Mouse (Mus musculus) C3H10T1/2 (cell line): ENCODE results near the gene Olfr120. TPM values are rescaled to one million over a fixed set of nuclear protein-coding genes. Genes with fewer than 3 reads are reported as not detected.

Experiments
- polyA plus RNA-seq, 2 experiments: library from polyadenylated mRNA; unstranded; fragments of >200 nt; fragmentation: generic; extraction: Trizol; gene quantifications; one replicate each; pipeline ENCODE4 v1.2.1; 2012; ENCODE audit warnings: missing spikeins in 2 of 2

The Olfr120 gene
- polyA plus RNA-seq: not detected

DNA sequence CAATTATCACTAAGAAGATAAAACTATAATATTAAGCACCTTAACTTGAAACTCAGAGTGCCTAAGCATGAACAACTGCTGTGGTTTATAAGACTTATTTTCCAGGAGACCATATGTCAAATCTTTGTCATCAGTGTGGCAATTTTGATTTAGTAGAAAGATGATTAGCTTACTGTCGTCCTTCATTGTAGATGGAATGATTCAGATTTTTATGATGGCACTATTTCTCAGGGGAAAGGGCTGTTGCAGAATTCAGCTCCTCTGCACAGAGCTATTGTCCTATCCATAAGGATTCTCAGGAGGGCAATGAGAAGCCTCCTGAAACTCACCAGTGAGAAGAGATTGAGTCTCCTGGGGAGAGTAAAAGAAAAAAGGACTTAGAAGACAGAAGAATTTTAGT, at the start of gene Olfr120:
Olfr120 (plus strand) TSS at position 301 of the 400 bp plus-strand sequence.

DNA sequence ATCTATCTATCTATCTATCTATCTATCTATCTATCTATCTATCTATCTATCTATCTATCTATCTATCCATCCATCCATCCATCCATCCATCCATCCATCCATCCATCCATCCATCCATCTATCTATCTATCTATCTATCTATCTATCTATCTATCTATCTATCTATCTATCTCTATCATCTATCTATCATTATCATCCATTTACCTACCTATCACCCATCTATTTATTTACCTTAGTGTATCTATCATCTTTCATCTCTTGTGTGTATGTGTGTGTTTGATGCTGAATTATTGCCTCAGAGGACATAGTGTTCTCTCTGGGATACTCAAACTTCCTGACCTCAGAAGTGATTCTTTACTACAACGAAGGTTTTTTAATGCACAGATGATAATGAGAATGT, 25.3 kb upstream of the Olfr120 start, which contains the start of gene Olfr119:
Olfr119 (plus strand) TSS at position 301 of the 400 bp plus-strand sequence.

DNA sequence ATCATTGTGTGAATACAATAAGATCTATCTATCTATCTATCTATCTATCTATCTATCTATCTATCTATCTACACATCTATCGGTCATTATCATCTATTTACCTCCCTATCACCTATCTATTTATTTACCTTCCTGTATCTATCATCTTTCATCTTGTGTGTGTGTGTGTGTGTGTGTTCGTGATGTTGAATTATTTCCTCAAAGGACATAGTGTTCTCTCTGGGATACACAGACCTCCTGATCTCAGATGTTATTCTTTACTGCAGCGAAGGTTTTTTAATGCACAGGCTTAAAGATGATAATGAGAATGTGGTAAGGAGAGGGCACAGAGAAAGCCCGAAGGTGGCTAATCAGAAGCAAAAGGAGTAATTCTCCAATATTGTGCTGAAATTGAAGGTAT, 46.7 kb downstream of the Olfr120 start, which contains the start of gene Olfr122:
Olfr122 (plus strand) TSS at position 301 of the 400 bp plus-strand sequence.

Other genes starting within 250 kb of the Olfr120 start
- not detected for gene H2-M2, start 238.3 kb upstream of the Olfr120 start, polyA plus RNA-seq
- not detected for gene Olfr110, start 229.3 kb upstream of the Olfr120 start, polyA plus RNA-seq
- not detected for gene Olfr111, start 213.8 kb upstream of the Olfr120 start, polyA plus RNA-seq
- not detected for gene Olfr112, start 152.4 kb upstream of the Olfr120 start, polyA plus RNA-seq
- gene Olfr113, start 144.1 kb upstream of the Olfr120 start, polyA plus RNA-seq: not detected
- gene Olfr114, start 129.1 kb upstream of the Olfr120 start, polyA plus RNA-seq: not detected
- not detected for gene Olfr115, start 94.7 kb upstream of the Olfr120 start, polyA plus RNA-seq
- not detected for gene Olfr116, start 94.6 kb upstream of the Olfr120 start, polyA plus RNA-seq
- not detected for gene Olfr117, start 58.0 kb upstream of the Olfr120 start, polyA plus RNA-seq
- not detected for gene Olfr118, start 54.8 kb upstream of the Olfr120 start, polyA plus RNA-seq
- gene Olfr119, start 25.2 kb upstream of the Olfr120 start, polyA plus RNA-seq: not detected
- gene Olfr121, start 27.0 kb downstream of the Olfr120 start, polyA plus RNA-seq: not detected
- gene Olfr122, start 46.8 kb downstream of the Olfr120 start, polyA plus RNA-seq: not detected
- gene Olfr123, start 71.7 kb downstream of the Olfr120 start, polyA plus RNA-seq: not detected
- not detected for gene Olfr124, start 78.1 kb downstream of the Olfr120 start, polyA plus RNA-seq
- not detected for gene Olfr125, start 111.1 kb downstream of the Olfr120 start, polyA plus RNA-seq
- gene Olfr126, start 125.7 kb downstream of the Olfr120 start, polyA plus RNA-seq: not detected
- gene Olfr127, start 178.6 kb downstream of the Olfr120 start, polyA plus RNA-seq: not detected
- gene Olfr128, start 198.7 kb downstream of the Olfr120 start, polyA plus RNA-seq: not detected
- not detected for gene Olfr761, start 231.3 kb downstream of the Olfr120 start, polyA plus RNA-seq